13 mouse cellular contexts compared by ENCODE assay signal in genomic region chr3:101939152-101939551, GRCm38 (mm10). TPM values are rescaled to one million over a fixed set of nuclear protein-coding genes. Genes with fewer than 3 reads are reported as not detected.
DNase-seq lines count a peak whose midpoint lies in the region; ATAC-seq and TF ChIP-seq lines count a peak whose summit lies in the region.
"Had no signal": no experiment of that assay in that cellular context is flagged by ENCODE, and none has a peak within 500 bp of the region (broad histone marks: within the 10 kb centered on the region; RNA-seq: fewer than 3 reads in every experiment).

No protein-coding gene starts in this region.

- H3K27ac ChIP-seq in intestine, embryonic 16.5 days (ENCODE audit: low read length) = no peak overlapping the region
- H3K27ac ChIP-seq in forebrain, embryonic 13.5 days = no peak overlapping the region
- H3K27ac ChIP-seq in hindbrain, embryonic 13.5 days = no peak overlapping the region
- no peak overlapping the region for H3K27ac ChIP-seq in thymus, adult 2 months (ENCODE audit: control insufficient read depth, insufficient read depth, low read length)
- H3K27ac ChIP-seq: layer of hippocampus, adult 2 months; liver, embryonic 15.5 days; midbrain, embryonic 12.5 days had no signal

- no peak for TF ChIP-seq CTCF in thymus, adult 2 months (IDR thresholded peaks at IDR 0.05; ENCODE audit: borderline replicate concordance, control insufficient read depth, extremely low read depth, insufficient read depth, low read length, poor library complexity)

- no peak overlapping the region for H3K4me2 ChIP-seq in intestine, embryonic 16.5 days (ENCODE audit: low read depth, low read length)
- no peak overlapping the region for H3K4me2 ChIP-seq in forebrain, embryonic 13.5 days
- H3K4me2 ChIP-seq in hindbrain, embryonic 13.5 days = no peak overlapping the region
- H3K4me2 ChIP-seq: liver, embryonic 15.5 days; midbrain, embryonic 12.5 days had no signal

- H3K9me3 ChIP-seq in intestine, embryonic 16.5 days (ENCODE audit: control insufficient read depth, low read length) = no peaks in the 10 kb centered on the region
- 0 out of 2 replicates have a peak, but pooled peaks cover 4% of the 10 kb centered on the region for H3K9me3 ChIP-seq in forebrain, embryonic 13.5 days (replicated peaks)
- no peaks in the 10 kb centered on the region for H3K9me3 ChIP-seq in hindbrain, embryonic 13.5 days
- H3K9me3 ChIP-seq: liver, embryonic 15.5 days; midbrain, embryonic 12.5 days had no signal

- no peaks in the 10 kb centered on the region for H3K27me3 ChIP-seq in intestine, embryonic 16.5 days (replicated peaks; ENCODE audit: control insufficient read depth, insufficient read depth, low read length)
- H3K27me3 ChIP-seq in forebrain, embryonic 13.5 days = no peaks in the 10 kb centered on the region
- H3K27me3 ChIP-seq in hindbrain, embryonic 13.5 days = no peaks in the 10 kb centered on the region
- H3K27me3 ChIP-seq in thymus, adult 2 months (ENCODE audit: control insufficient read depth, insufficient read depth, low read length) = no peaks in the 10 kb centered on the region; the same call in 1 of the 2 replicates
- H3K27me3 ChIP-seq: liver, embryonic 15.5 days; midbrain, embryonic 12.5 days had no signal

- H3K9ac ChIP-seq in intestine, embryonic 16.5 days (ENCODE audit: low read depth, low read length) = no peak overlapping the region
- no peak overlapping the region for H3K9ac ChIP-seq in forebrain, embryonic 13.5 days
- H3K9ac ChIP-seq in hindbrain, embryonic 13.5 days = no peak overlapping the region
- H3K9ac ChIP-seq: liver, embryonic 15.5 days; midbrain, embryonic 12.5 days had no signal

- 56% methylated on average over 7 of the region's 7 CpGs for whole genome bisulfite sequencing in intestine, embryonic 16.5 days
- 76% methylated on average over 7 of the region's 7 CpGs for WGBS in forebrain, embryonic 13.5 days
- 80% methylated on average over 7 of the region's 7 CpGs for WGBS in hindbrain, embryonic 13.5 days
- 54% methylated on average over 7 of the region's 7 CpGs for WGBS in thymus, adult 2 months

- ATAC-seq in intestine, embryonic 16.5 days = peak; percentile 86
- ATAC-seq in forebrain, embryonic 13.5 days = no peak
- ATAC-seq in hindbrain, embryonic 13.5 days (ENCODE audit: low FRiP score) = no peak

- H3K36me3 ChIP-seq in intestine, embryonic 16.5 days (ENCODE audit: control insufficient read depth, insufficient read depth, low read length) = no peaks in the 10 kb centered on the region
- no peaks in the 10 kb centered on the region for H3K36me3 ChIP-seq in forebrain, embryonic 13.5 days (ENCODE audit: poor library complexity, severe bottlenecking)
- H3K36me3 ChIP-seq in hindbrain, embryonic 13.5 days = no peaks in the 10 kb centered on the region
- no peaks in the 10 kb centered on the region for H3K36me3 ChIP-seq in thymus, adult 2 months (ENCODE audit: control insufficient read depth, insufficient read depth, low read length)
- H3K36me3 ChIP-seq: liver, embryonic 15.5 days; midbrain, embryonic 12.5 days had no signal

- no peak for TF ChIP-seq POLR2A in thymus, adult 2 months (IDR thresholded peaks at IDR 0.05; ENCODE audit: control insufficient read depth, extremely low read depth, insufficient read depth, low read length, poor library complexity)

- no peaks in the 10 kb centered on the region for H3K4me1 ChIP-seq in intestine, embryonic 16.5 days (ENCODE audit: control insufficient read depth, insufficient read depth, low read length)
- no peaks in the 10 kb centered on the region for H3K4me1 ChIP-seq in forebrain, embryonic 13.5 days
- no peaks in the 10 kb centered on the region; the same call in 1 of the 2 replicates for H3K4me1 ChIP-seq in hindbrain, embryonic 13.5 days (replicated peaks)
- H3K4me1 ChIP-seq in thymus, adult 2 months (replicated peaks; ENCODE audit: control insufficient read depth, insufficient read depth, low read length) = no peaks in the 10 kb centered on the region
- H3K4me1 ChIP-seq: midbrain, embryonic 12.5 days had no signal

- H3K4me3 ChIP-seq in intestine, embryonic 16.5 days (ENCODE audit: low read length) = no peak overlapping the region
- H3K4me3 ChIP-seq in forebrain, embryonic 13.5 days = no peak overlapping the region
- no peak overlapping the region for H3K4me3 ChIP-seq in hindbrain, embryonic 13.5 days
- no peak overlapping the region for H3K4me3 ChIP-seq in thymus, adult 2 months (ENCODE audit: control insufficient read depth, insufficient read depth, low read length)
- H3K4me3 ChIP-seq: layer of hippocampus, adult 2 months; liver, embryonic 15.5 days; midbrain, embryonic 12.5 days had no signal

- DNase-seq in urinary bladder, postnatal 36 days (ENCODE audit: low spot score in 2 of 2) = peak; percentile 40 to 47
- no peak for DNase-seq in urinary bladder, postnatal 10 days (ENCODE audit: low spot score)
- peak; percentile 64 for DNase-seq in lung, postnatal 36 days
- DNase-seq in thymus, adult 2 months = no peak
- no peak for DNase-seq in adrenal gland, postnatal 4 days (ENCODE audit: low spot score in 2 of 2)
- DNase-seq: adrenal gland, postnatal 25 days; kidney, adult 9 months had no signal

RNA-seq across cellular contexts. Expression of gene Slc22a15, which starts 14.9 kb away (rescaled TPM):
- polyA plus RNA-seq in intestine, embryonic 16.5 days (2015; fragmentation: Nextera tagmentation; extraction: Ambion mirVana) = 5.6 and 5.7 TPM in 2 replicates
- 4.8 and 5.5 TPM in 2 replicates for polyA plus RNA-seq in forebrain, embryonic 13.5 days (2015; fragmentation: Nextera tagmentation; extraction: Ambion mirVana)
- 7.4 and 7.5 TPM in 2 replicates for polyA plus RNA-seq in hindbrain, embryonic 13.5 days (2015; fragmentation: Nextera tagmentation; extraction: Ambion mirVana)
- polyA plus RNA-seq in thymus, adult 2 months (2012; rRNA removed) = 7.0 and 8.0 TPM in 2 replicates
- 1 to 10 TPM; 7.5 to 7.7 TPM for total RNA-seq in adrenal gland, postnatal 4 days (2021)

Comparison
In these comparisons a context has a peak if more than half of its experiments do, and no peak if none do; other contexts are left out.
1. DNase-seq: peak in urinary bladder, postnatal 36 days (2 of 2) and lung, postnatal 36 days (single experiment); none in urinary bladder, postnatal 10 days (single experiment), thymus, adult 2 months (single experiment) and adrenal gland, postnatal 4 days (0 of 2).